Mouse (Mus musculus): Measurements from ENCODE around the gene Enpp7.

Enpp7 gene

GRCm38 (mm10) chr11:118981012-118981776 lies 6.8 kb upstream of the Enpp7 start:
- no peak for TF ChIP-seq GATA4 (IDR thresholded peaks at IDR 0.05; ENCODE audit: insufficient replicate concordance, low read length)

DNA sequence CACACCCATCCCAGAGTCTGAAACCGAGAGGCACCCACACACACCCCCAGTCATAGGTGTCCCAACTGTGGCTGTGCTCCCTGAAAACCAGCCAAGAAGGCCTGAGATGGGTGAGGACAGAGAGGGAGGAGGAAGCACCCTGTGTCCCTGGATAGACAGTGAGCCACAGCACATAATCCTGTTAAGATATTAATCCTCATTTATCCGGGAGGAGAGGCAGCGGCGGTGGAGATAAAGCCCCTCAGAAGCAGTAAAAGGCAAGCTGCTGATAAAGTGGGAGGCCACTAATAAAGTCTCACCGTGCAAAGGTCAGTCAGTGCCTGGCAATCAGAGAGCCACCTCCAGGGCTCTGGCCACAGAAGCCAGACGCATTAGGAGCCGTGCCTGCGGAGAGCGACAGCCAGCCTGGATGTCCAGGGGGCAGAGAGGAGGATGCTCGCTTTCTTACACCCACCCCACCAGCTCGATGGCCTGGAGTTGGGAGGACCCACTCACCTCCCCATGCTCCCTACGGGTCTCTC lies 5.3 kb upstream of the Enpp7 start:
- no peak for TF ChIP-seq GATA4 (IDR thresholded peaks at IDR 0.05; ENCODE audit: insufficient replicate concordance, low read length)

DNA sequence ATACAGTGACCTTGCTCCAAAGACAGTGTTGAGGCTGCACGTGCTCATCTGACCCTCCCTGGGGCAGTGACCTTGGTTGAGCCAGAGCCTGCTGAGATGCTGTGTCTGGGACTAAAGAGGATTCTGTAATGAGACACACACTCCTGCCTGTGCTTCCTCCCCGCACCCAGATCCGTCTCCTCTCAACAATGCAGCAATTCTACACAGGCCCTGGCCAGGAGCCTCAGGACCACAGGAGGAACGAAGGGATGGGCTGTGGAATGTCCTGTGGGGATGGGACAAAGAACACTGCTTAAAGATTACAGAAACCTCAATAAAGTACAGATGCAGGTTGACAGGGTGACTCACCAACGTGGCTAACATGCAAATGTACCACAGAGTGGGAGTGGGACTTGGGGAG lies 2.4 kb upstream of the Enpp7 start:
- no peak for TF ChIP-seq GATA4 (IDR thresholded peaks at IDR 0.05; ENCODE audit: insufficient replicate concordance, low read length)

DNA sequence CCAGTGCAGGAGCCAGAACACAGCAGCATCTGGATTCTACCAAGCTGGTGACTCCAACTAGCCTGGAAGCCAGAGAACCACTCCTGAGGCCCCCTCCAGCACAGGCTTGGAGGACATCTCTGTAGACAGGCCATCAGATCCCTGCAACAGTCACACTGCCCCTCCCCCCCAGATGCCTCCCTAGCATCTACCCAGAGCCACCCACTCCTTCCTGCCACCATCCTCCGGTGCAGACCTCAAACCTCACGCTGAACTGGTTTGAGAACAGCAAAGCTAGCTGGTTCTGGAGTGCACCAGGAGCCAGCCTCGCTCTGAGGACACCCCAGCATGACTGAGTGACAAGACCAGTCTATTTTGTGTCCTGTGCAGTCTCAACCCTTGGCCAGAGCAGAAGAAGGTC lies 4.8 kb downstream of the Enpp7 start:
- no peak for TF ChIP-seq GATA4 (IDR thresholded peaks at IDR 0.05; ENCODE audit: insufficient replicate concordance, low read length)

DNA sequence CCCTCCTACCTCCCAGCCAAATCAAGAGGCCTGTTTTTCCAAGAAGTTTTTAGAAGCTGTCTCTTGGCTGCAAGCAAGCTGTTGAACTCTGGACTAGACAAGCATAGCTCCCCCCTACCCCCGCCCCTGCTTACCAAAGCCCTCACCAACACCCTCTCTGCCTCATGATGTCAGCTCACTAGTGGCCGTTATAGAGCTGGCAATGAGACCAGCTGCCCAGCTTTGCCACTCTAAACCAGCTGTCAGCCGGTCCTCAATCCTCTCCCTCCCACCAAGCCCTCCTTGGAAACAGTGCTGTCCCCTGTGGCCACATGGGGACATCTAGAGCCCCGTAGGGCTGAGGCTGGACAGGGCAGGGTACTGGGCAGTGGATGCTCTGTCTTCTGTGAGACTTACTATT lies 7.5 kb downstream of the Enpp7 start:
- TF ChIP-seq GATA4 (IDR thresholded peaks at IDR 0.05; ENCODE audit: insufficient replicate concordance, low read length): no peak

- no peak for TF ChIP-seq GATA4 (IDR thresholded peaks at IDR 0.05; ENCODE audit: insufficient replicate concordance, low read length)
These were observed 9.2 kb downstream of the Enpp7 start for GRCm38 (mm10) chr11:118997182-118997581.

GRCm38 (mm10) chr11:118998540-118999265 lies 10.7 kb downstream of the Enpp7 start:
- TF ChIP-seq GATA4 (IDR thresholded peaks at IDR 0.05; ENCODE audit: insufficient replicate concordance, low read length): no peak

DNA sequence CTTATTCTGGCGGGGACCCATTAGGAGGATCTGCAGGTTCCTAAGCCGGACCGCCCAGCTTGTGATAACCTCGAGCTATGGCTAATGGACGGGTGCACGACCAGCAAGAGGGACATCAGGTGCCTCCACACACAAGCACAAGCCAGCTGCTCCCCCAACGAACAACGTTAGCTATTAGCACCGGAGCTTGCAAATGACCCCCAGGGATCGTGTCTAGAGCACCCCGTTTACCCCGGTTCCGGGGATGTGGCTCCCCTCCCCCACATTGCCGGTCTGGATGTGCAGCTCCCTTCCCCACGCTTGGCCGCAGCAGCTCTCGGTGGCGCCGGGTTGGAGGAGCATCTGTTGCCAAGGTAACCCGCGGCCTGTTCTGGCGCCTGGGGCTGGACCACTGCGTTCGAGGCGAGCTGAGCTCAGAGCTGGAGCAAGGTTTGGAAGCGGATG lies 11.4 kb downstream of the Enpp7 start:
- TF ChIP-seq GATA4 (IDR thresholded peaks at IDR 0.05; ENCODE audit: insufficient replicate concordance, low read length): no peak

- no peak for TF ChIP-seq GATA4 (IDR thresholded peaks at IDR 0.05; ENCODE audit: insufficient replicate concordance, low read length)
These were observed 12.9 kb downstream of the Enpp7 start for GRCm38 (mm10) chr11:119000877-119001276.

- TF ChIP-seq GATA4 (IDR thresholded peaks at IDR 0.05; ENCODE audit: insufficient replicate concordance, low read length): no peak
These were observed 13.6 kb downstream of the Enpp7 start for GRCm38 (mm10) chr11:119001493-119002128.

DNA sequence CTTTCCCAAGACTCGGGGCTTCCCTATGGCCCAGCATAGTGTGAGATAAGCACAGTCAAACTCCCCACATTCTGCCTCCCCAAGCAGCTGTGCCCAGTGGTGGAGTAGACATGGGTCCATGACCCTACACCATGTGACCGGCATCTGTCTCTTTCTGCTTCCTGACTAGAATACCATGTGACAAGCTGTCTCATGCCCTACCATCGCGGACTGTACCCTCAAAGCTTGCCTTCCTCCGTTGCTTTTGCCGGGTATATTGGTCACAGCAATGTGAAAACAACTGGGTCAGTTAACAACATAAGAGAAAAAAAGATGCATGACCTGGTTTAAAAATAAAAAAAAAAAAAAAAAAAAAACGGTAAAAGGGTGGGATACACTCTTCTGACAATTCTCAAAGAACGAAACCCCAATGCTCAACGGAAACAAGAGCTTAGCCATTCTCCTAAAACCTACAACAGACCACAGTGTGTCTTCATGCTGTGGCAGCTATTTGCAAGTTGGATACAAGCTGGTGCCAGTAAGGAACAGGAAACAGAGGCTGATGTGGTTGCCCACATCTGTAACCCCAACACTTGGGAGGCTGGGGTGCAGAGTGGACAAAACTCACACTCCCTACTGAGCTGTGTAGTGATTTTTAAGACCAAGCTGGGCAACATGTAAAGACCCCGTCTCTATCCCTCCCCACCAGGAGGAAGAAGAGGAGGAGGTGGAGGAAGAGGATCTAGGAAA lies 17.7 kb downstream of the Enpp7 start:
- TF ChIP-seq GATA4 (IDR thresholded peaks at IDR 0.05; ENCODE audit: insufficient replicate concordance, low read length): no peak

DNA sequence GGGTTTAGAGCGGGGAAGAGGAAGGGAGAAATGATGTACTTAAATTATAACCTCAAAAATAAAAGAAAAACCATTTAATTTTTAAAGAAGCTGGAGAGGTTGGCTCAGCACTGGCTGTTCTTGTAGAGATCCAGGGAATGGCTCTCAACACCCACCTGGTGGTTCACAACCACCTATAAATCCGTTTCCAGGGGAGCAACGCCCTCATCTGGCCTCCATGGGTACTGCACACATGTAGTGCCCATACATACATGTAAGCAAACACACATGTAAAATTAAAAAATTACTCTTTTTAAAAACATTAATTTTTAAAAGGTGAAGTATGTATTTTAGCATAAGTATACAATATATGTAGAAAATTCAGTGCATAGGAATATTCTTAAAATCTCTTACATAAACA lies 18.5 kb downstream of the Enpp7 start:
- no peak for TF ChIP-seq GATA4 (IDR thresholded peaks at IDR 0.05; ENCODE audit: insufficient replicate concordance, low read length)

DNA sequence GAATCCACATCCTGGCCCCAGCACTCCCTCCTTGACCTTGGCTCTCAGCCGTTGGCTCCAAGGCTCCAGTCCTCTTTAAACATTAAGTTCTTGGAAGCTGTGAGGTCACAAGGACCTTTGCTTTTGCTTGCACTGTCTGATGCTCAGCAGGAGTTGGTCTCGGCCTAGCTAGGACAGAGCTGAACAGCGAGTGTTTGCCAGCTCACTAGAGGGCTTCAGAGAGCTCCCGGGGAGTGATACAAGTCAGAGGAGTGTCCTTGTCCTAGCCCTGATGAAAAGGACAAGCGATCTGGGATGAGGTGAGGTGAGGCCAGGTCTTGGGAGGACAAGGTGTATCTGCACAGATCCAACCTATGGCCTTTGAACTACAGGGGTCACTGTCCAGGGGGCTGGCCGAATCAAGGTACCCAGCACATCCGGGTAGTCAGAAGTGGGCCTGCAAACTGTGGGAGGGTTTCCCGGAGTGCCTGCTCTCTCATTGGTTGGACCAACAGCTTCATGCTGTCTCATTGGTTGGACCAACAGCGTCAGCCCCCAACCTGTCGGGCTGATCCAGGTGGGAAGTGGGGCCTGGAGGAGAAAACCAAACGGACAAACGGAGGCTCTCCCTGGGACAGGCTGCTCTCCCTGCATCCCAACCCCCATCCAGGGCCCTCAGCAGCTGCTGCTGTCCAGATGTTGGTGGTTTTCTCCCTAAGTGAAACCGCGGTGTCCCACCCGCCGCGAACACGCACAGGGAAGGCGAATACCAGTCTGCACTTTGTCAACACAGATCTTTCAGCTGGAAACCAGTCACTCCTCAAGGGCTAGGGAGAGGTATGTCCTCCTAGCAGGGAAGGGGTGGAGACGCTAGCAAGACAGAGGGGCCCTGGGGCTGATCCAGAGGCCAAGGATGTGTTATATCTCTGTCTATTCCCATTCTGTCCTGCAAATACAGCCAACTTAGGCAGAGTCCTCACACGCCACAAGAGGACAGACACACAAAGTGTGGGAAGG lies 19.8 kb downstream of the Enpp7 start:
- no peak for TF ChIP-seq GATA4 (IDR thresholded peaks at IDR 0.05; ENCODE audit: insufficient replicate concordance, low read length)

- TF ChIP-seq GATA4 (IDR thresholded peaks at IDR 0.05; ENCODE audit: insufficient replicate concordance, low read length): no peak
These were observed 26.5 kb downstream of the Enpp7 start for GRCm38 (mm10) chr11:119014455-119014854.

All from liver, adult (tissue).